28 mouse cellular contexts compared by ENCODE assay signal in the genomic region with DNA sequence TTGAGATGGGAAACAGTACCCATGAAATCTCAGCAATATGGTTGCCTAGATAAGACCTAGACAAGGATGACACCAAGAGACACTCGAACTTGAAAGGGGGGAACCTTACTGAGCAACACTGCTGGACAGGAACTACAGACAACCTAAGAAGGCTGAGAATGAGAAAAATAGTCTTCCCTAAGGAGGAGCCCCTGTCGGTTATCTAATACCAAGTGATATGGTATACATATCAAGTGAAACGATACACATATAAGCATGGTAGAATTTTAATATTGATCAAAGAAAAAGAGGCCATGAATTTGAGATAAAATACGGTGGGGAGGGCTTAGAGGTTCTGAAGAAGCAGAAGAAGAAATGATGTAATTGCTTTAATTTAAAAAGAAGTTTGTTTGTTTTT. TPM values are rescaled to one million over a fixed set of nuclear protein-coding genes. Genes with fewer than 3 reads are reported as not detected.
"Had no signal": no experiment of that assay in that cellular context is flagged by ENCODE, and none has a peak within 500 bp of the region (broad histone marks: within the 10 kb centered on the region; RNA-seq: fewer than 3 reads in every experiment).

No protein-coding gene starts in this region.

- DNase-seq: cerebellum, adult 8-10 months; cerebellum, adult 9-10 months; cerebellum, adult 9-11 months; cerebellum, postnatal 10 days; cerebellum, postnatal 14 days; cerebellum, postnatal 25 days; cerebellum, postnatal 36 days; embryo, embryonic 11 days; gastrocnemius, adult 2 months; gastrocnemius, postnatal 10 days; gastrocnemius, postnatal 14 days; gastrocnemius, postnatal 25 days; gastrocnemius, postnatal 36 days; heart, adult 11 months; heart, adult 18-20 months; heart, adult 2 months had no signal

- H3K9ac ChIP-seq: embryonic facial prominence, embryonic 12.5 days; embryonic facial prominence, embryonic 13.5 days; embryonic facial prominence, embryonic 15.5 days; forebrain, embryonic 12.5 days; forebrain, embryonic 13.5 days; forebrain, embryonic 15.5 days; forebrain, postnatal 0 days had no signal

- H3K4me2 ChIP-seq: embryonic facial prominence, embryonic 12.5 days; embryonic facial prominence, embryonic 13.5 days; embryonic facial prominence, embryonic 15.5 days; forebrain, embryonic 12.5 days; forebrain, embryonic 13.5 days; forebrain, embryonic 15.5 days had no signal

- H3K9me3 ChIP-seq: embryonic facial prominence, embryonic 10.5 days; embryonic facial prominence, embryonic 12.5 days; embryonic facial prominence, embryonic 13.5 days; embryonic facial prominence, embryonic 15.5 days; forebrain, embryonic 10.5 days; forebrain, embryonic 12.5 days; forebrain, embryonic 13.5 days; forebrain, embryonic 15.5 days had no signal

- H3K27me3 ChIP-seq: embryonic facial prominence, embryonic 12.5 days; embryonic facial prominence, embryonic 13.5 days; embryonic facial prominence, embryonic 15.5 days; forebrain, embryonic 12.5 days; forebrain, embryonic 13.5 days; forebrain, embryonic 15.5 days had no signal

- H3K27ac ChIP-seq: embryonic facial prominence, embryonic 10.5 days; embryonic facial prominence, embryonic 12.5 days; embryonic facial prominence, embryonic 13.5 days; embryonic facial prominence, embryonic 15.5 days; forebrain, embryonic 10.5 days; forebrain, embryonic 12.5 days; forebrain, embryonic 13.5 days; forebrain, embryonic 15.5 days had no signal

- H3K36me3 ChIP-seq: embryonic facial prominence, embryonic 10.5 days; embryonic facial prominence, embryonic 12.5 days; embryonic facial prominence, embryonic 13.5 days; embryonic facial prominence, embryonic 15.5 days; forebrain, embryonic 10.5 days; forebrain, embryonic 12.5 days; forebrain, embryonic 15.5 days had no signal

- ATAC-seq: forebrain, embryonic 13.5 days; forebrain, embryonic 14.5 days; forebrain, embryonic 15.5 days; forebrain, embryonic 16.5 days had no signal

- H3K4me1 ChIP-seq: embryonic facial prominence, embryonic 12.5 days had no signal

- H3K4me3 ChIP-seq: embryonic facial prominence, embryonic 10.5 days; embryonic facial prominence, embryonic 12.5 days; embryonic facial prominence, embryonic 13.5 days; embryonic facial prominence, embryonic 15.5 days; erythroblast, embryonic 14.5 days; forebrain, embryonic 10.5 days; forebrain, embryonic 12.5 days; forebrain, embryonic 13.5 days; forebrain, embryonic 15.5 days; gastrocnemius, adult 2 months; heart, adult 2 months had no signal

RNA-seq across cellular contexts. Expression of a gene that starts 23.1 kb away (rescaled TPM):
- polyA plus RNA-seq: erythroblast, embryonic 14.5 days had no signal
